Comparison of ENCODE assay signal across 8 mouse cellular contexts in the genomic region with DNA sequence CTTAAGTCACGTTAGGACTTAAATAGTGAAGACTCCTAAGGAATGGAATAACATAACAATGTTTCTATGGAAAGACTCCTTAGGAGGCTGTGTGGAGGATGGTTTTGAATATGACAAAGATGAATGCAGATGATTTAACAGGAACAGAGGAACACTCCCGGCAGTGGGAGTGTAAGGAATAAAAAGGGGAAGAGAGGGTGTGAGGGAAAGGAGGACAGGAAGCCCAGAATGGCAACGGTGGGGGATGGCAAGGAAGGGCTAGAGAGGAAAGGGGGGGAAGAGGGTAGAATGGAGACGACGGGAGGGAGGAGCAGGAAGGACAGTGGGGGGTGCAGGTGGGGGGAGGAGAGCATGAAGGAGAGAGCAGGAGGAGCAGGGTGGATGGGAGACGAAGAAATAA. TPM values are rescaled to one million over a fixed set of nuclear protein-coding genes. Genes with fewer than 3 reads are reported as not detected.
DNase-seq lines count a peak whose midpoint lies in the region; ATAC-seq and TF ChIP-seq lines count a peak whose summit lies in the region.

No protein-coding gene starts in this region.

- TF ChIP-seq POLR2A in lung, adult 2 months (IDR thresholded peaks at IDR 0.05; ENCODE audit: borderline replicate concordance, extremely low read depth, low read depth, low read length), result no peak

- H3K4me3 ChIP-seq in lung, embryonic 16.5 days (ENCODE audit: low read length), result peak overlapping the region; percentile 16; the same call in 1 of the 2 replicates
- H3K4me3 ChIP-seq in lung, adult 2 months (replicated peaks; ENCODE audit: extremely low read depth, low read depth, low read length), result no peak overlapping the region
- H3K4me3 ChIP-seq in intestine, embryonic 15.5 days (replicated peaks), result no peak overlapping the region
- no peak overlapping the region for H3K4me3 ChIP-seq in stomach, embryonic 15.5 days (replicated peaks)

- TF ChIP-seq CTCF in lung, adult 2 months (IDR thresholded peaks at IDR 0.05; ENCODE audit: insufficient read depth, low read length), result no peak

- H3K27ac ChIP-seq in lung, embryonic 16.5 days (ENCODE audit: low read length), result no peak overlapping the region
- H3K27ac ChIP-seq in intestine, embryonic 15.5 days, result no peak overlapping the region
- no peak overlapping the region for H3K27ac ChIP-seq in stomach, embryonic 15.5 days

- no peak for ATAC-seq in lung, embryonic 16.5 days (ENCODE audit: low read depth)
- peak; percentile 15; the same call in 1 of the 2 replicates for ATAC-seq in intestine, embryonic 15.5 days
- no peak; the same call in 1 of the 2 replicates for ATAC-seq in stomach, embryonic 15.5 days (ENCODE audit: insufficient read depth, low FRiP score, low read depth)
- ATAC-seq in monocyte, adult 5-6 weeks (replicated peaks; ENCODE audit: insufficient number of reproducible peaks, low FRiP score, low TSS enrichment, poor library complexity, severe bottlenecking), result no peak

- intact Hi-C loops in heart, postnatal 25 days (cut with DNase I), result no loop called here

- DNase-seq in heart, adult 11 months, result peak; percentile 79
- no peak for DNase-seq in heart, postnatal 25 days (ENCODE audit: low spot score)
- DNase-seq in lung, adult 2 months, result no peak
- no peak for DNase-seq in MN1 (ENCODE audit: low spot score)

- H3K36me3 ChIP-seq in lung, embryonic 16.5 days (ENCODE audit: control insufficient read depth, insufficient read depth, low read length), result no peaks in the 10 kb centered on the region
- H3K36me3 ChIP-seq in intestine, embryonic 15.5 days, result no peaks in the 10 kb centered on the region
- no peaks in the 10 kb centered on the region for H3K36me3 ChIP-seq in stomach, embryonic 15.5 days

- H3K27me3 ChIP-seq in lung, embryonic 16.5 days (ENCODE audit: control insufficient read depth, insufficient read depth, low read depth, low read length), result no peaks in the 10 kb centered on the region
- no peaks in the 10 kb centered on the region for H3K27me3 ChIP-seq in intestine, embryonic 15.5 days (replicated peaks)
- H3K27me3 ChIP-seq in stomach, embryonic 15.5 days (replicated peaks), result no peaks in the 10 kb centered on the region

- H3K4me2 ChIP-seq in lung, embryonic 16.5 days (ENCODE audit: low read depth, low read length), result peak overlapping the region; percentile 49; the same call in 1 of the 2 replicates
- H3K4me2 ChIP-seq in intestine, embryonic 15.5 days (replicated peaks), result peak overlapping the region; percentile 38
- H3K4me2 ChIP-seq in stomach, embryonic 15.5 days, result peak overlapping the region; percentile 41; the same call in 1 of the 2 replicates

- WGBS in lung, embryonic 16.5 days, result 11% methylated on average over 6 of the region's 6 CpGs
- WGBS in lung, adult 2 months, result 11% methylated on average over 6 of the region's 6 CpGs
- 14% methylated on average over 6 of the region's 6 CpGs for WGBS in intestine, embryonic 15.5 days
- 13% methylated on average over 6 of the region's 6 CpGs for WGBS in stomach, embryonic 15.5 days

- H3K4me1 ChIP-seq in lung, embryonic 16.5 days (replicated peaks; ENCODE audit: control insufficient read depth, insufficient read depth, low read length), result peaks cover 8% of the 10 kb centered on the region
- no peaks in the 10 kb centered on the region for H3K4me1 ChIP-seq in lung, adult 2 months (ENCODE audit: control insufficient read depth, insufficient read depth, low read length)
- H3K4me1 ChIP-seq in intestine, embryonic 15.5 days (replicated peaks), result 0 out of 2 replicates have a peak, but pooled peaks cover 6% of the 10 kb centered on the region
- 0 out of 2 replicates have a peak, but pooled peaks cover 3% of the 10 kb centered on the region for H3K4me1 ChIP-seq in stomach, embryonic 15.5 days

- H3K9me3 ChIP-seq in lung, embryonic 16.5 days (ENCODE audit: control insufficient read depth, low read length), result no peaks in the 10 kb centered on the region
- H3K9me3 ChIP-seq in intestine, embryonic 15.5 days, result no peaks in the 10 kb centered on the region
- no peaks in the 10 kb centered on the region for H3K9me3 ChIP-seq in stomach, embryonic 15.5 days

- no peak overlapping the region for H3K9ac ChIP-seq in lung, embryonic 16.5 days (ENCODE audit: low read length)
- no peak overlapping the region for H3K9ac ChIP-seq in intestine, embryonic 15.5 days
- no peak overlapping the region for H3K9ac ChIP-seq in stomach, embryonic 15.5 days

RNA-seq across cellular contexts. Expression of gene Tmem260, which starts 24.4 kb away (rescaled TPM):
- 10 to 100 TPM in 1 of 2 experiments, 1 to 10 TPM in 1; 8.4 to 10.3 TPM for total RNA-seq in heart, postnatal 25 days (2021)
- 23.5 and 25.3 TPM in 2 replicates for polyA plus RNA-seq in lung, embryonic 16.5 days (2015; fragmentation: Nextera tagmentation; extraction: Ambion mirVana)
- 15.7 and 22.0 TPM in 2 replicates for polyA plus RNA-seq in lung, adult 2 months (2012; rRNA removed)
- 15.6 and 17.4 TPM in 2 replicates for polyA plus RNA-seq in intestine, embryonic 15.5 days (2015; fragmentation: Nextera tagmentation; extraction: Ambion mirVana)
- 17.7 and 19.3 TPM in 2 replicates for polyA plus RNA-seq in stomach, embryonic 15.5 days (2015; fragmentation: Nextera tagmentation; extraction: Ambion mirVana)
- total RNA-seq in monocyte, adult 5-6 weeks (2017), result 13.1 to 22.8 TPM (median 14.4 TPM) in 3 replicates
